Mouse (Mus musculus): Measurements from ENCODE around the gene Plpp7. TPM values are rescaled to one million over a fixed set of nuclear protein-coding genes. Genes with fewer than 3 reads are reported as not detected.
A peak's percentile ranks its signal among the peaks of the same experiment; 100 is the strongest.

The Plpp7 gene
- 10 to 100 TPM; 20.2 to 21.5 TPM for total RNA-seq (2021)
- long read RNA-seq, experiment 1, transcript Plpp7-201 (2 exons, 1,947 nt), result major isoform, 43 of 46 reads
- long read RNA-seq, experiment 1, partial matches to known transcripts, result 0 of 46 reads
- long read RNA-seq, experiment 1, other reads (novel, unspliced or antisense), result 3 of 46 reads
- long read RNA-seq, experiment 2, transcript Plpp7-201 (2 exons, 1,947 nt), result major isoform, 55 of 57 reads
- long read RNA-seq, experiment 2, partial matches to known transcripts, result 0 of 57 reads
- long read RNA-seq, experiment 2, other reads (novel, unspliced or antisense), result 2 of 57 reads

DNA sequence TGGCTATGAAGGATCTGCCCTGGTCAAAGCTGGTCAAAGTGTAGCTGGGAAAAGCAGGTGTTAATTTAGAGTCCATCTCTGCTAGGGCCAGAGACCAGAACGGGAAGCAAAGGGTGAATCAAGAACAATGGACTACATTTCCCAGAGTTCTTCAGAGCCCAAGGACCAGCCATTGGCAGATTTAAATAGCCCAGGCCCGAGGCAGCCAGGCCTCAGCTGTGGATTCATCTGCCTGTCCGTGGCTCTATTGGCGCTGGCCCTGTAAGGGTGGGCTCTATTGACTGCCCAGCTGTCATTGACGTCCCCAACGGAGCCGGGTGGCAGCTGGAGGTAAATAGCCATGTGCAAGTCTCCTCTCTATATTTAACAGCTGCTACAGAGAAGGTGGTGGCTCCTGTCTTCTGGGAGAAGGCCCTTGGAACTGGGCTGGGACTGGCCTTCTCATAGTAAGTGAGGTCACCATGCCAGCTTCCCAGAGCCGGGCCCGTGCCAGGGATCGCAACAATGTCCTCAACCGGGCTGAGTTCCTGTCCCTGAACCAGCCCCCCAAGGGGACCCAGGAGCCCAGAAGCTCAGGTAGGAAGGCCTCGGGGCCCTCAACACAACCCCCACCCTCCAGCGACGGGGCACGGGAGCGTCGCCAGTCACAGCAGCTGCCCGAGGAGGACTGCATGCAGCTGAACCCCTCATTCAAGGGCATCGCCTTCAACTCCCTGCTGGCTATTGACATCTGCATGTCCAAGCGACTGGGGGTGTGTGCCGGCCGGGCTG, at the start of gene Plpp7:
Gene Plpp7 (plus strand): TSS at position 178 of the 771 bp plus-strand sequence.
- peak; percentile 82 to 89 for DNase-seq (ENCODE audit: low spot score in 2 of 2)

DNA sequence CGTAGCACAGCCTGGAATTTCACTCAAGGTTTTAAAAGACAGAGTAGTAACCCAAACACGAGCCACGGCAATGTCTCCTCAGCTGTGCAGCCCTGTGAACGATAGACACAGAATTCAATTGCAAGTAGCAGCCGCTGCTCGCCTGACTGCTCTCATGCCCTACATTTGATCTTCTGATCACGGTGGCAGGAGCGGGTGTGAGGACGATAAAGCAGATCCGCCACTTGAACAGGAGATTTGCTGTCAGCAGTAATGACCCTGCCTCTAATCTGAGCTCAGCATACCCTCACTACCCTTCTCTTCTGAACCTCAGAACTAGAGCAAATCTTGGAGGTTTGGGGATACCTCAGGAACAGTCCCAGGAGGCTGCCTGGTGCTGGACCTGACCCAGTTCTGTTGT, 49.3 kb upstream of the Plpp7 start:
- no peak for DNase-seq (ENCODE audit: low spot score in 2 of 2)

DNA sequence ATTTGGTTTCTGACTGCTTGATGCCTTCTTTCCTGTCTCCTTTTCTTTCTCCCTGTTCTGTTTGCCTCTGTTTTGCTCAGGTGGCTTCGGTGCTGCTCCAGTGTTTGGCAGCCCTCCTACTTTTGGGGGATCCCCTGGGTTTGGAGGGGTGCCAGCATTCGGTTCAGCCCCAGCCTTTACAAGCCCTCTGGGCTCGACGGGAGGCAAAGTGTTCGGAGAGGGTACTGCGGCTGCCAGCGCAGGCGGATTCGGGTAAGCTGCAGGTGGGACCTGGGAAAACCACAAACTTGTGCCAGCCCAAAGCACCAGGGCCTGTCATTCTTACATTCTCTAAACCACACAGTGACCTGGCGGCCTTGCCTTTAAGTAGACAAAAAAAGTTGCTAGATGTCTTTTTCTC, 48.0 kb upstream of the Plpp7 start:
- DNase-seq (ENCODE audit: low spot score in 2 of 2), result no peak

DNA sequence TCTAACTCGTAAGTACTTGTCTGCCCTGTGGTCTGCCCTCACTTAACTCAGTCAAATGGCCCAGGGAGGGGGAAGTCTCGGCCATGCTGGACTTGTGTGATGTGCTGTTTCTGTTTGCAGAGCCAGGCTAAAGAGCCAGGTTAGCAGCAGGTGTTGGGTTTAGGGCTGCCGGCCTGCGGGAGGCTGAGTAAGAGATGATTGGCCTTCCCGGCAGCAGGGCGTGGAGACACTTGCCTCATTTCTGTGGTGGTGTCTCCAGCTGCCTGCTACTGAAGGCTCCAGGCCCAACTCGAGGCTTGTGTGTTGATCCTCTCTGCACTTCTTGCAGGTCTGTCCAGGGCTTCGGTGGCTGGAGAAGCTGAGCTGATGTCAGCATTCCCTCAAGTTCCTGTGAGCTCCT, 43.5 kb upstream of the Plpp7 start:
- no peak for DNase-seq (ENCODE audit: low spot score in 2 of 2)

DNA sequence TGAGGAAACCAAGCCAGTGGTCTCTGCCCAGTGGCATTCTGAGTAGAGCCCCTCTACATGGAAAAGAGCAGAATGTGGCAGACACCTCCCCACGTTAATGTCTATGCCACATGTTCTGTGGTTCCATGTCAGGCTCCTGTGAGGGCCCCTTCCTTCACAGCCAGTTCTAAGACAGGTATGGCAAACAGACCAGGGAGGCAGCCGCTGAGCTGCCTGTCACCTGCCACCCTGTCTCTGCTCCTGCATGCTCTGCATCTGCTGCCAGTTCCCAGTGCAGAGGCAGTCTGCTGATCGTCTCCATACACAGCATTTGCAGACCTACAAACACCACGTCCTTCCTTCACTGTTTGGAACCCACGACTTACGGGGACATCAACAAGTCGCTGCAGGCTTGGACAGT, 42.9 kb upstream of the Plpp7 start:
- DNase-seq (ENCODE audit: low spot score in 2 of 2), result no peak

DNA sequence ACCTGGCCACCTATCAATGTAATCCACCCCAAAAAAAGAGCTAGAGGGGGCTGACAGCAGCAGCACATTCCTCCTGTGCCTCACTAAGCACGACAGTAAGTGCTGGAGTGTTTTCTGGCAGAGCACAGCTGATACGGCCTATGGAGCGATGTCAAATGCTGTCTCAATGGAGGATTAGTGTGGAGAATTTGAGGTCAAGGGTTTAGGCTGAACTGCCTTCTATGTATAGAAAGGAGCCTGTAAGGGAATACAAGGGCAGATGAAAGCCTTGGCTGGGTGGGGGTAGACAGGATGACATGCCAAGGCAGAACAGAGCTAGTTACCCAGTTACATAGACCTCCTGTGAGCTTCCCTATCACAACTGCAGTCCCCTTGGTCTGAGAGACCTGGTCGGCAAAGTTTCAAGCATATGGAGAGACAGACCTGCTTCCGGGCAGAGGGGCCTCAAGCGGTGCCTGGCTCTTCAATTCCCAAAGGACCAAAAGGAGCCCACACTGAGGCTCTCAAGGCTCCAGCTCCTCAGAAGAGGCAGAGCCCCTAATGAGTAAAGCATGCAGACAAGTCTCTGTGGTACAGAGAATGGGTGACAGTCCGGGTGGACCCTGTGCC, 39.9 kb upstream of the Plpp7 start:
- no peak for DNase-seq (ENCODE audit: low spot score in 2 of 2)

DNA sequence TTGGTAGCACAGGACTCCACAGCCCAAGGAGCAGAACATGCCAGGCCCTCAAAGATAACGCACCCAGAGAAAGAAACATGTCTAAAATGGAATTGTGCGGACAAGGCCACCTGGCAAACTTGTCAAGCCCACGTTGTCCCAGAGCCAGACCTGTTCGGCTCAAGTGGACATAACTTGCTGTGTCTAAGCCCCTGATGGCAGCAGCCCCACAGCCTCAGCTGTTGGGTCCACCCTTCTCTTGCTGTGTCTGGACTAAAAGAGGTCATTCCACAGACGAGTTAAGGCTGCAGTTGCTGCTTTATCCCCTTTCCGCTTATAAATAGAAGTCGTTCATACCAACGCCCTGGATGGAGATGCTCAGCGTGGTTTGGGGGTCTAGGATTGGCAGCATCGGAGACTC, 38.8 kb upstream of the Plpp7 start:
- no peak for DNase-seq (ENCODE audit: low spot score in 2 of 2)

DNA sequence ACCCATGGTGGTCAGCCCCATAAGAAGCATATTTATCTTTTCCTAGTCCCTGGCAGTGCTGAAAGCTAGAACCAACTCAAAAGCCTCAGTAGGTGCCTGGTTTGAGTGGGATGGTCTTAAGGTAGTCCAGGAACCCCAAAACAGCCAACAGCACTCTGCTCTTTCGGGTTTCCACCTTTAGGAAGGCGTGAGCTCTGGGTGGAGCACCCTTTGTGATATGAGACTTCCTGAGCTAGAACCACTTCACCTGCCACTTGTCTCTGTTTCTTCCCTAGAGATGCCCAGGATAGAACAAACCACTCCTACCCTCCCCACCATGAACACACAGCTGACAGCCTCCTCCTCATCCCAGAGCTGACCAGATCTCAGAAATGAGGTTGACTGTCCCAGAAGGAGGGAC, 38.0 kb upstream of the Plpp7 start:
- no peak for DNase-seq (ENCODE audit: low spot score in 2 of 2)

DNA sequence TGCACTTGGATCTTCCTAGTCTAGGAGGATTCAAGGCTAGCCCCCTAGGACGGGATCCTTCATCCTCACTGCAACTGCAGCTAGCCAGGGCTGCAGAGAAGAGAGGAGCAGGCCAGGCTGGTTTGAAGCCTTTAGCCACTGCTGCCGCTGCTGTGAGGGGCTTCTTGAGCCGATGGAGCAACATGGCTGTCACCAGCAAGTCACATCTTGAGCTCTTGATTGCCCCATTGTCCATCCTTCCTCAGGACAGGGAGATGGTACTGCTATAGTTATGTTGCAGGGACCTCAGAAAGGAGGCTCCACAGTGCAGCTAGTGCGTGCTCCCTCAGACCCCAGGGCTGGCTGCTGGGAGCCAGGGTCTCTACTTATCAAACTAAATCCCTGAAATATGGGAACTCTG, 37.5 kb upstream of the Plpp7 start:
- DNase-seq (ENCODE audit: low spot score in 2 of 2), result no peak

DNA sequence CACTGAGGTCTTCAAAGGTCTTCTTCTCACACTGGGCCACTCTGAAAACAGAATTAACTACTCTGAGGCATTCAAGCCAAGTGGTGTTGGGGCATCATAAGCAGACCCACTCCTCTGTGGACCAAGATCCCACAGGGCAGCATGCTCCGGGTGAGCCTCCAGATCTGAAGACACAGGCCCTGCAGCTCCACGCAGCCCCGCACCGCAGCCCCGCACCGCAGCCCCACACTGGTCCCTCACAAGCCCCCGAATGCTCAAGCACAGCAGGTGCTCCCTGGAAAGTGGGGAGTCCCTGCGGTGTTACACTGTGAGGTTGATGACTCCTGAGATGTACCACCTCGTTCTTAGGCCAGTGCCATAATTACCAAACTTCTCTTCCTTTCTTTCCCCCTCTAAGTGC, 37.1 kb upstream of the Plpp7 start:
- no peak for DNase-seq (ENCODE audit: low spot score in 2 of 2)

DNA sequence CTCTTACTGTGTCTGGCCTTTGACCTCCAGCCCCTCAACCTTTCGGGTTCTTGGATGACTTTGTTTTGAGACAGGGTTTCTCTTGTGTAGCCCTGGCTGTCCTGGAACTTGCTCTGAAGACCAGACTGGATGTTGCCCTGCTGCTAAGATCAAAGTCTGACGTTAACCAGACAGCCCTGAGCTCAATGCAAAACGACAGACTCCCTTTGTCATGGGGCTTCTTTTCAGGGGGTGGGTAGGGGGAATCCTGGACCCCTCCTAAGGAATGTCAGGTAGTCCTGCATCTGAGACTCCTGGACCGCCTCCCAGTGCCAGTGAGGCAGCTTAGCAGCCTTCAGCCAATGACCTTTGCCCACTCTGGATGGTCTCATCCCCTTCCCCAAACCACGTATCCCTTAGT, 36.6 kb upstream of the Plpp7 start:
- no peak for DNase-seq (ENCODE audit: low spot score in 2 of 2)

DNA sequence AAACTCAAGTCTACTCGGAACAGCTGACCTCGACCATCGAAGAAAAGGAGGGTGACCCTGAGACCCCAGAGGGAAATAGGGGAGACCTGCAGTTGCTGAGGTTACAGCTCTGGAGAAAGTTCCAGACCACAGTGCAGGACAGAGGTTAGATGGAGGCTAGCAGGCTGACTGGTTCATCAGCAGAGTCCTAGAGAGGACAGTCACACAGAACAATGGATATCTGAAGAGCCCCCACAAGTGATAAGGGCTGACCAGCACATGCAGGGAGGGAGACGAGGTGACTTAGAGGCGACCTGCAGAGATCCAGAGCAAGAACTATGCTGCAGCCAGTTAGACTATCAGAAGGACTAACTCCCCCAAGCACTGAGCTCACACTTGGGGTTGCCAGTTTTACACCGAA, 35.7 kb upstream of the Plpp7 start:
- no peak for DNase-seq (ENCODE audit: low spot score in 2 of 2)

DNA sequence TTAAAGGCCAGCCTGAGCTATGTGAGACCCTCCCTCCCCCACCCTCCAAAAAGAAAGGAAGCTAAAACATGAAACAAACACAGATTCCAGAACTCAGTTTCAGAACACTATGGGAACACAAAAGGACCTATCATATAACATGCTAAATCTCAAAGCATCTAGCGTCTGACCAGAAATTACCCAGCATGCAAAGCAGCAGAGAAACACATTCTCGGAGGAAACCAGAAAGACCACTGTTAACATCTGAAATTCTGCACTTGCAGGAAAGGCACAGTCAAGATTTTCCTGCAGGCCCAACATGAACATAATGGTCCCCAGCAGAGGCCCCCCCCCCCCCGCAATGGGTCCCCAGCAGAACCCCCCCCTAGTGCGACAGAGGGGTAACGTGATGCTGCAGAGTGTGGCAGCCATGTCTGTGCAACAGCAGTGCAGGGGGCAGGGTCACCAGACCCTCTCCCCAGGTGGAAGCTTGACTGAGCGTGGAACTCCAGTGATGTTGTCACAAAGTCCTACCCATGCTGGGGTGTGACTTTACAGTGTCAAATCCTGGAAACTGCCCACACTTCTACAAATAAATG, 35.0 kb upstream of the Plpp7 start:
- DNase-seq (ENCODE audit: low spot score in 2 of 2), result no peak

DNA sequence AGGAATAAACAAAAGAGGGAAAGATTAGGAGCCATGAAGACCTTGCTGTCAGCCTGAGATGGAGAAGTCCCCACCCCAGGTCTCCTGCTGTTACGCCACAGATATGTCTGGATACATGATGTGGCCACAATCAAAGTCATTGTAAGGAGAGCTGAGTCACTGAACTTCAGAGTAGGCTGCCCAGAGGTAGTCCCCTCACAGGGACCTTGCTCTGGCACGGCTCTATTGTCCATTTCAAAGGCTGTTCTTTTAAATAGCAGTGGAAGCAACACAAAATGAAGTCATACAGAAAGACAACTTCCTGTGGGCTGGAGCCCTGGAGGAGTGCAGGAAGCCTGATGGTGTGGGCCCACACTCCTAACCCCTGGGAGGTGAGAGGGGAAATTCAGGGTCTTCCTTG, 34.1 kb upstream of the Plpp7 start:
- no peak for DNase-seq (ENCODE audit: low spot score in 2 of 2)

DNA sequence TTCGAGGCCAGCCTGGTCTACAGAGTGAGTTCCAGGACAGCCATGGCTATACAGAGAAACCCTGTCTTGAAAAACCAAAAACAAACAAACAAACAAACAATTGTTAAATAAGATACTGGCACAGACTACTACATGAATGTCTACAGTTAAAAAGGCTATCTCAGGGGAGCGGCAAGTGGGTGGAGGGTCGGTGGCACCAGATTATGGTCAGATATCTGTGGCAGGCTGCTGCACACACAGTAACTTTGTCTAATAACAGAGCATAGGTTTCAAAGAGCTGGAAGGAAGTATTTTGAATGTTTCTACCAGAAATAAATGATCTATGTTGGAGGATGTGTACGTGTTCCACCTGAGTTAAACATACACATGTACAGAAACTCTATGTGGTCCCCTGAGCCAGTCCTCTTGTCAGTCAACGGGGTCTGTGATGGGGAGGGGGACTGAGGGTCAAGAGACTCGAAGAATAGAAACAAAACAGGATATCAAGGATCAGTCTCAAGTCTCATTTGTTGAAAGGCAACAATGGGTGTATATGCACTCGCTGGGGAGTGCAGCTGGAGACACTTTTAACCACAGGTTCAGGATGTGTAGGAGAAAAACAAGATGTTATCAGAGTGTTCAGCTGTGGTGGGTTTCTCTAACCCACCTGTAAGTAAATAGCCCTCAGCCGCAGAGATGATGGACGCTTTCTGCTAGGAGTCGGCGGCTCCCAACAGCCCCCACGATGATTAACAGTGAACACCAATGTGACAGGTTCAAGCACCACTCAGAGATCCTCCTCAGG, 33.4 kb upstream of the Plpp7 start:
- no peak for DNase-seq (ENCODE audit: low spot score in 2 of 2)

DNA sequence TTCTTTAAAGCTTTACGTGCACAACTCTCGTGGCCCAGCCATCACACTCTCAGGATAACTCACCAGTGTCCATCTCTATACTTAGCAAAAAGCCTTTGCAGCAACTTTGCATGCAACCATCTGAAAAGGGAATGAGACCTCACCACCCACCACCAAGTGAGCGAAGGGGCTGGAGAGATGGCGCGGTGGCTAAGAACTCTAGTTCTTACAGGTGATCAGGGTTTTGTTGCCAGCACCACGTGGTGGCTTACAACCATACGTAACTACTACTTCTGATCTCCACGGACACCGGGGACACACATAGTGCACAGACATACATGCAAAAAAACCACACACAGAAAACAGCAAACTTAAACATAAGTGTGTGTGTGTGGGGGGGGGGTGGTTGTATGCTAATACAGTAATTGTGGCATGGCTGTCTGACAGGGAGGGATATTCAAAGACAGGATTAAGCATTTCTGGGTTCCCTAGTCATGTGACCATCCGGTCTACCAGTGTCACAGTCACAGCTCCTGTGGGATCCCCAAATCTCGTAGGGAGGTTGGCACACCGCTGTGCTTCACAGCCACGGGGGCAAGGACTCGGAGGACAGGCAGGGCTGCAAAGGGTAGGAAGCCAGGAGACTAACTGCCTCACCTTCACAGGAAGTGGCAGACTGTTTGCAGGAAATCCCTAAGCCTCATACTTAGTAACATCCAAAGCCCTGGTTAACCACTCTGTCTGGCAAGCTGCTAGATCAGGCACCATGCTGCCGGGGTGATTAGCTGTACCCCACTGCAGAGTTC, 32.5 kb upstream of the Plpp7 start:
- DNase-seq (ENCODE audit: low spot score in 2 of 2), result no peak

DNA sequence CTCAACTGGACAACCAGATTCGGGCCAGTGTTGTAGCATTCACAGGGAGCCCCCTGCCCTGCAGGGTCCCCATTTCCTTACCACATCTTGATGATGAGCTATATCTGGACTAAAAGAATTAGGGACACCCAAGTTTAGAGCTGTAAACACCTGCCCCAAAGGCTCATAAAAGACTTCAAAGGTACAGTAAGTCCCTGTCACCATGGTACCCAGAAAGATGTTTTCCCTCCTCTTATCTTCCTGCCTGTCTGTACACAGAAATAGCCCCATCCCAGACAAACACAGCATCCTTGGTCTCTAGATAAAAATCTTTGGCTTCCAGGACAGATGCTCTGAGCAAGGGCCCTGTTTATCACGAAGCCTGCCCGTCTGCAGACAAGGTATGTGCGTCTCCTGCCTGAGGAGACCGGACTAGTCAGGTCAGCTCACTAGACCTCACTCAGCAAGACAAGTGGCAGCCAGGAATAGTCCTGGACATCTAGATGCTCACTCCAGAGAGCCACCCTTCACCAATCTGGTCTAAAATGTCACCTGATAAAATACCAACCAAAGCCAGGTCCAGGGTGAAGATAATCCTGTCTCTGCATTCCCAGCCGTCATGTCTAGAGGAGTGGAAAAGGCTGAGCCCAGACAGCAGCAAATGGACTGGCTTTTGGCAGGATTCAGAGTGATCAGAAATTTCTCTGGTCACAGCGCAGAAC, 31.7 kb upstream of the Plpp7 start:
- no peak for DNase-seq (ENCODE audit: low spot score in 2 of 2)

DNA sequence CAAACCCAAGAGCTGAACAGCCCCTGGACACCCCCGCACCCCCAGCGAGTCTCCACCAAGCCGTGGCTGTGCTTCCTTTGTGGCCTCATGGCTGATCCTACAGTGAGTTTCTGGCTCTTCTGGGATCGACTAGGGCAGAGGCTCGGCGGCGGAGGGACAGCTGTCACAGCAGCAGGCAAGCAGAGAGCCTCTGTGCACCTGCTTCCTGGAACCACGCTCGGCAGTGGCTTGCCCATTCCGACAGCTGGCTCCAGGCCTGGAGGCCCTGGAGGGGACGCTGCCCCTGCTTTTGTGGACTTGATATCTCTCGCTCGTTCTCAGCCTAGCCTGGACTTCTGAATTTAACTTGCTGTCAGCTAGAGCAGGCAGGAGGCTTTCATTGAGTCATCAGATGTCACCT, 30.4 kb upstream of the Plpp7 start:
- no peak for DNase-seq (ENCODE audit: low spot score in 2 of 2)

DNA sequence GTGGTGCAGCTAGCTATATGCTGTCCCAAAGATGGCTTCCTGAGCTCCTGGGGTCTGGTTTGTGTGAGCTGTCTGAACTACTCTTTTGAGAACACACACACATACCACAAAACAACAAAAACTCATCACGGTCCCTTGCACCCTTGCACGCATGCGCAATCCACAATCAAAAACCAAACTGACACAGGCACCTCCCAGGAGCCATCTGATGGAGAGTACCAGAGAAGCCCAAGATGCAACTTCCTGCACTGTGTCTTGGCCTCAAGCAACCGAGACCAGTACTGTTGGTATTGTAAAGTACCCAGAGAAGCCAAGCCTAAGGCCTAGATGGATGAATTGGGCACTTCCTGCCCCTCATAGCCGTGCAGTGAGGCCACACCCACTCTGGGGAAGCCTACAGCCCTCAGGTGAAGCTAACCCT, 29.9 kb upstream of the Plpp7 start:
- no peak for DNase-seq (ENCODE audit: low spot score in 2 of 2)

DNA sequence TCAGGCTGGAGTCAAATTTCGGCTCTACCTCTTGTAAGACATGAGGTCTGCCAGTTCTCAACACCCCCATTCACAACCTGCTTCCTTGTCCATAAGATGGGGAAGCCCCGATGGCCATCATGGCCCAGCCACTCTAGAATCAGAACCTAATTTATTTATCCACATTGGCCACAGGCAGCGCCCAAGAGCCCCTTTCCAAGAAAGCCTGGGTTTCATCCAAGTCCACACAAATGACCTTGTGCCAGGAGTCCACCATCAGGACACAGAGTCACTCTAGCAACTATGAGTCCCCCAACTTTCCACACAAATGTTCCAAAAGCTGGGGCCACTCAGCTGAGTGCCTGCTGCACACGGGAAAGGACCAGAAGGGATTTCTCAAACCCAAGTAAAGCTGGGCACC, 29.3 kb upstream of the Plpp7 start:
- no peak for DNase-seq (ENCODE audit: low spot score in 2 of 2)
